Mouse (Mus musculus) layer of hippocampus, postnatal 25 days (tissue): Measurements from ENCODE around the gene Cnnm2. TPM values are rescaled to one million over a fixed set of nuclear protein-coding genes. Genes with fewer than 3 reads are reported as not detected.
A peak's percentile ranks its signal among the peaks of the same experiment; 100 is the strongest.

Experiments used
- DNase-seq, 2 experiments: peaks; one replicate each; pipeline ENCODE4 v3.0.0; 2022; ENCODE audit warnings: mixed read lengths in 2 of 2, low spot score in 1 of 2; ENCODE audit errors: extremely low spot score in 1 of 2
- total RNA-seq, 2 experiments: library from RNA; stranded (reverse); gene quantifications; 2 replicates each; pipeline ENCODE4 v1.2.3; 2021

Gene Cnnm2
- total RNA-seq, 2 experiments from 2014 or later: 36.5 TPM

DNA sequence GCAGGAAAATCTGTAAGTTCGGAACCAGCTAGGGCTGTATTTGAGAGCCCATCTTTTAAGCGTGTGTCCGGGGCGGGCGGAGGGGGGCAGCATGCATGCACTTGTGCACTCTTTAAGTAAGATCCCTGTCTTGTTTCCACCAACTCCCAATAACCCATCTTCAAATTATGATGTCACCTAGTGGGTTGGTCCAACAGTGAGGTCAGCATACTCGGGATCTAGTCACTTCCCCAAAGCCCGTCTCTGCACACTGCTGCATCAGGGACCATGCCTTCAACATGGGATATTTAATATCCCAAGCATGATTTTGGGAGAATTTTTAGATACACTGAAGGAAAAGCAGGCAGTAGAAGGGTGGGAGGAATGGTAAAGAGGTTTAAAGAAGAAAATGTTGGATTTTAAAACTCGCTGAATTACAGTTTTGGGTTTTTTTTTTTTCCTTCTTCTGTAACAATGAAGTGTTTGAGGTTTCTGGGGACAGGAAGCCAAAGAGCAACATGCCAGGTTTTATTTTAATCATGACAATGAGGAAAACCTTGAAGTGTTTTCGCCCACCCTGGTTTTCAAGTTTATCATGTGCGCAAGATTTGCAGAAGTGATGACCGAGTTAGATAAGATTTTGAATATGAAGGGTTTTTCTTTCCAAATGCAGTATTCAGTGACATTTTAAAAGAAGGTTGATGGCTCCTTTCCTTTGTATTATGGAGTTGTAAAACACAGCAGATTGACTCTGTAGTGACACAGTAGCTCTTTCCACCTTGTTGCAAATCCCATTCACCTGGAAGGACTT, 76.1 kb downstream of the Cnnm2 start:
- no peak for DNase-seq

DNA sequence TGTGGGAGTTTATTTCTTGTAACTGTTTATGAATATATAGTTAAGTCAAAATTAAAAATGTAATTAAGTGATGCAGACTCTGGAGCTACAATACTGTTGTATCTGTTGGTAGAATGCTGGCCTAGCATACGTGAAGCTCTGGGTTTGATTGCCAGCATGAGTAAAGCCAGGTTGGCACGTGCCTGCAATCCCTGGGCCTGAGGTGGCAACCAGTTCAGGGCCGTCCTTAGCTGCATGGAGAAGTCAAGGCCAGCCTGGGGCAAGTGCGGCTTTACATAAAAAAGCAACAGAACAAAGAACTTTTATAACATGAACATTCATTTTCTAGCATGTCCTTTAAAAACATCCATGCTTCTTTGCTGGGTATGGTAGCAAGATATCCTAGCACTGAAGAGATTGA, 79.6 kb downstream of the Cnnm2 start:
- DNase-seq: no peak

DNA sequence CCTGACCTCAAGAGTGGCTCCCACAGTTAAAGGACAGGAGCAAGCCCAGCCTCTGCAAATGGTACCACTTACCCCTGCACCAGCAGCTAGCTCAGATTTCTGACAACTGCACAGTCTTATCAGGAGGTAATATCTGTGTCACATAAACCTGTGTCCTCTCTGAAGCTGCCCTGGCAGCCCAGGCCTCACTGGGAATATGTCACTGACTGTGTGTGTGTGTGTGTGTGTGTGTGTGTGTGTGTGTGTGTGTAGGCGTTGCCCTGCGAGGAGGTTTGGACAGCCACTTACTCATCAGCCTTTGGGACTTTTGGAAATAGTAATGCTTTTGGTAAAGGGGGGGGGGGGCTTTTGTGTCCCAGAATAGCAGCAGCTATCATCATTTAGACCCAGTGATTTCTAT, 81.6 kb downstream of the Cnnm2 start:
- no peak for DNase-seq

DNA sequence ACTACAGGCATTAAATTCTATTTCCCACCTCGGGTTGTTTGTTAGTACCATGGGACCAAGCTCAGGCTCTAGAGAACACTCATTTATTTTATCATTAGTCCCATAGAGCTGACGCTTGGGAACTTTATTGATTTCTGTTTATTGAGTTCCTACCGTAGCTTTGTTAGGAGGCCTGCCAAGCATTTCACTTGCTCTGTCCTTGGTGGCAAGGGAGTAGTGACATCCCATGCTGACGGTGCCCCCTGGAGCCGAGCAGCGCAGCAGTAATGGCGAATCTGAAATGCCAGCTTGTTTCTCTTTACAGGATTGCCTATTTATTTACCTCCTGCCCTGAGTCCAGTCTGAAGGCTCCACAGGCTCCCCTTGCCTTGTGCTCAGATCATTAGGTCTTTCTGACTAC, 84.7 kb downstream of the Cnnm2 start:
- no peak for DNase-seq

DNA sequence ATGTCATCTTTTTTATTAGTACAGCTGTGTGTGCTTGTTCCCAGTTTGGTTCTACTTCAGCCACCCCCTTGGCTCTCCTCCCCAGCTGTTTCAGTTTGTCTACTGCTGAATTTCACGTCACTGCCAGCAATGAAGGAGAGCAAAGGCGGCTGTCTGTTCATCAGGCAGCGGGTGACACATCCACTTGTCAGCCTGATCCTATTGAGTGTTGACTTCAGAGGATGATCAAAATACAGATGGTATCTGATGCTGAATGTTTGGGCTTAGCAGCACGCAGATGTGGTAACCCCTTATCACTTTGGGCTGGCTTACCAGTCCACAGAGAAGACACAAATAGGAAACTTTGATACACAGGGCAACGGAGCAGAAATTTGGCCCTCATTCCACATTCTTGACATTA, 85.1 kb downstream of the Cnnm2 start:
- no peak for DNase-seq

DNA sequence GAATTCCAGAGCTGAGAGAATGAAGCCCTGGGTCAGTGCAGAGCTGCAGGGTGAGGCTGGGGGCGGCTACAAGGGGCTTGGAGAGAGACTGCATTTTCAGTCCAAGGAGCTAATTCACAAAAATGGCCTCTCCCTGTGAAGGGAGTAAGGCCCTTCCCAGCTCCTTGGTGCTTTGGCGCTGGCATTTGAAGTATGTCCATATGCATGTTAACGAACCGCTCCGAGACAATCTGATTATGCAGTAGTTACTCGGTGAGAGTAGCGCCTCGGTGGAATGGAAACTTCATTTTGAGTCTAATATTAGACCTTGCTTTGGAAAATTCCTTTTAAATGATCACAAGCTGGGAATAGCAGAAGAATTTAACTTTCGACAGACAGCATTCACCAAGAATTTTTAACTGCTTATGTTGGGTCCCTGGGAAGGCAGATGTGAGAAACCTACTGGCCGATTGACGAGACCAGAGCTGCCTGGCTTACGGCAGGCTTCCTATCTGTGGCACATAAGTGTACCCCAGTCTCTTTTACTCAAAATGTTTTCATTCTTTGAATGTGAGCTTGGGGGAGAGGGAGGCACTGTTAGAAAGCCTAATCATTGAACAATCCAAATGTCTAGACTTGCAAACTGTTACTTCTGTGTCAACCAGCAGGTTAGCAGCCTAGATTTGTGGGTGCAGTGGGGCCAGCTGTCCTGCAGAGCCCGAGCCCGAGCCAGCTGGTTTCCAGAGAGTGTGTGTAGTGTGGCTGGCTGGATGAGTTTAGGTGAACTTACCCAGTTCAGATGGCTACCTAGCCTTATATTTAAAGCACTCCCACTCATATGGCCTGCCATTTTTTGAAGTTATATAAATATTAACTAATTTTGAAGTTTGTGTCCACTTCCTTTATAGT, 87.2 kb downstream of the Cnnm2 start:
- no peak for DNase-seq

DNA sequence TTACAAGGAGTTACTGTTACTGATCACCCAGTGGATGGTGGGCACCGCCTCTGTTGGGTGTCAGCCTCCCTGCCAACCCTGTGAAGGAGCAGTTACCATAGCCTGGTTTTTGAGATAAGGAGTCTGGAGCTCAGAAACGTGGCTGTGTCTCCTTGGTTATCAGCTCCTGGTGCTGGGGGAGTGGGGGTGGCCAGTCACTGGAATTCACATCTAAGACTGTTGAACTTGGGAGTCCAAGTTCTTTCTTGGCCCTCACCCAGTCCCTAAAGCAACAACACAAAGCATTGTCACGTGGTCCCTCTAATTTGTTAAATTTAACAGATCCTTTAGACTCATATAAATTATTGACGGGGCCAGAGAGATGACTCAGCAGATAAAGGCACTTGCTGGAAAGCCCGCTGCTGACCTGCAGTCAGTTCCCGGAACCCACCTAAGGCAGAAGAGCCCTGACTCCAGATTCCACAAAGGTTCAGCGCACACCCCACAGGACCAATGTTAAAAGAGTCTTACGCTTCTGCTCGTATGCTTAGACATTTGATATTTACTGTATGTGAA, 88.1 kb downstream of the Cnnm2 start:
- DNase-seq: no peak

DNA sequence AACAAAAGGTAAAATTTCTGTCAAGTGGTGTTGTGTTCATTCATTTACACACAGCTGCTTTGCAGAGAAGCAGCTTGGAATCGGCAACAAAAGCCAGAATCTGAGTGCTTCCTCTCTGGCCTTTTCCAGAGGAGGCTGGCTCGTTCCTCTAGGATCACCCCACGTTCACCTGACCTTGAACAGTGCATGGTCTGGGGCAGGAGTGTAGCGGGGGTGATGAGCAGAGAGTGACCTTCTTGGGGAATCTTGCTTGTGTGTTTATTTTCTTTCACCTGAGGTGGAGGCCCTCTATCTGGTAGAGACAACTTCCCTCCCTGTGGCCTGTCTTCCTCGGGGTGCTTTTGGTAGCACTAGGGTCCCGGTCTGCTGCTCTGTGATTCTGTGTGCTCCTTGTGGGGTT, 94.8 kb downstream of the Cnnm2 start:
- DNase-seq: no peak

DNA sequence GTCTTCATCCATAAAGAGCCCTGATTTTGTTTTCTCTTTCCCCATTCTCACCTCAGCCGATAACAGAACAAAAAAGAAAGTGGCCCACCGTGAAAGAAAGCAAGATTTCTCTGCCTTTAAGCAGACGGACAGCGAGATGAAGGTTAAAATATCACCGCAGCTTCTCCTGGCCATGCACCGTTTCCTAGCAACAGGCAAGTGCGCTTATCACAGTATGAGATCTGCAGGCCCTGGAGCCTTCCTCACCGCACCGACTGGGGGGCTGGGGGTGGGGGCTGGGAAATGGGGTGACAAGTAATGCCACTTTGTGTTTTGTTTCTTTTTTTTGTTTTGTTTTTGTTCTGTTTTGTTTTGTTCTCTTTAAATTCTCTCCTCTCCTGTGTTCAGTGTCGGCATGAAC, 95.4 kb downstream of the Cnnm2 start:
- no peak for DNase-seq

DNA sequence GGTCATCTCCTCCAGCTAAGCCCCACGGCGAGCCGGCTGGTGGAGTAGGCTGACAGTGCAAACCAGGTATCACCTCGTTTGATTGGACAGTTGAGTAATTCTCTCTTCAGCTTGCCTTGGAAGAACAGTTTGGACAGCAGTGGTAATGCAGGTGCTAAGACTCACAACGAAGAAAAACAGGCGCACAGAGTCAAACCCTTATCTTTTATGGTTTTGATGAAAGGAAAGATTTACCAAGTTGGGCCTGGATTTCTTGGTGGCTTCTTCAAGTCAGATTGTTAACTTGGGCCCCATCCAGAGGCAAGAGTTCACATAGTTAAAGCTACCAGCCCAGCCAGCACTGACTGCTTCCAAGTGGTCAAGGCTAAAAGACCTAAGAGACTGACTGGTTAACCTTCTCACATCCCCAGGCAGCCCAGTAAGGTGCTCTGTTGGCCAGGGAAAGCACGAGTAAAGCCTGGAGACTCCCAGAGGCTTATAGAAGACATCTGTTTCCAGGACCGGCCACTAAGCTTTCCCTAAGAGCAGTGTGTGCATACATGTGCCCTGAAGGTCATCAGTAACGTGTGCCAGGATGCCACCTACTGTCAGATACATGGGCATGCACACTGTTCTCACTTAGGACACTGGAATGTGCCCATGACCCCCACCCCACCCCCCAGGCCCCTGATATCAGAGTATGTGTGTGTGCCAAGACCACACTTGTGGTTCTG, 96.0 kb downstream of the Cnnm2 start:
- no peak for DNase-seq

DNA sequence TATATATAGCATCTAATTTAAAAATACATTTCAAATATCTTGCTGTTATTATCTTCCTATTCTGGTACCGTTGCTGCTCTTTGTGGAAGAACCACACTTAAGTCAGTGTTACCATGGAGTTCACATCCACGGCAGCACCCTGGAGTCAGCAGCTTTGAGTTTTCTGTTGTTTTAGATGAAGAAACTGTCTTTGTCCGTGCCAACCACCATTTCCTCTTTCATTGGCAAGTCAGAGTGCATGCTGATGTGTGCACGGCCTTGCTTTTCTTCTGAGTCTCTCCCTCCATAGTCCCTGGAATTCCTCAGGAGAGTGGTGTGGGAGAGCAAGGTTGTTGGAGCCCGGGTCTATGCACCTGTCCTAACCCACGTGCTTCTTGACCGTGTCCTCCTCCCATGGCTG, 96.8 kb downstream of the Cnnm2 start:
- DNase-seq: no peak

DNA sequence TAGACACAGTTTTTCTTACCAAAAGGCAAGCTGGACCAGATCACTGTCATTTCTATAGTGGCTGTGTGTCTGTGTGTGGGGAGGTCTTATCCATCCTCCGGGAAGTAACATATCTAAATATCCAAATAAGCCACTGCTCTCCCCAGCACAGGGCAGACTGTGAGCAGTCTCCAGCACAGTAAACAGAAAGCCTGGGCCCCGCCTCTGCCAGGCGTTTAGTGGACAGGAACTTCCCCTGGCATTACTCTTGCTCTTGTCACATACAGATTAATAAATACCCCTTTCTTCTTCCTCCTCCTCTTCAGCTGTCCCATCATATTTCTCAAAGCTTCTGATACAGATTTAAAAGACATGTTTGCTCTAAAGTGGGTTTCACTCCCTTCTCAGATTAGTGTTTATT, 101.2 kb downstream of the Cnnm2 start:
- DNase-seq: no peak

DNA sequence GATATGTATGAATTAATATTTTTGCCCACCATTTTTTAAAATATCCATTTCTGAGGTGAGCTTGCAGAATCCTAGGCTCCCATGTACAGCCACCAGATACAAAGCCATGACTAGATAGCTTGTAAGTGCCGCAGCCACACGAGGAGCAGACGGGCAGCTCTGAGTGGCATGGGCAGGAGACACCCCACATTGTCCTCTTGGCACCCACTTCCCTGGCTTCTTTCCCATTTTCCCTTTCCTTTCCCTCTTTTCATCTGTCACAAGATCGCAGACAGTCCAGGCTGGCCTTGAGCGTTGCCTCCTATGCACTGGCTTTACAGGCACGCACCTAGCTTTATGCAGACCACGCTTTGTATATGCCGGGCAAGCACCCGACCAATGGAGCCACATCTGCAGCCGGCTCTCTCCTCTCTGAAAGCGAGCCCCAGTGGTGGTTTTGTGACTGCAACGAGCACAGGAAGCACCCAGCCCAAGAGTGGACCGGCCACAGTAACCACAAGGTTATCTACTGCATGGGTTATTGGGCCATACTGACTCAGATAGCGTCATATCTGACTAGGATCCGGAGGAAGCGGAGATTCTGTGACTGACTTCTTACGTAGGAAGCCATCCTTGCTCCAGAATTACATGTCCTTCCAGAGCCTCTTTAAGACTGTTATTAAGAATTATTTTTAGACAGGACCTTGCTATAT, 102.0 kb downstream of the Cnnm2 start:
- DNase-seq: no peak

DNA sequence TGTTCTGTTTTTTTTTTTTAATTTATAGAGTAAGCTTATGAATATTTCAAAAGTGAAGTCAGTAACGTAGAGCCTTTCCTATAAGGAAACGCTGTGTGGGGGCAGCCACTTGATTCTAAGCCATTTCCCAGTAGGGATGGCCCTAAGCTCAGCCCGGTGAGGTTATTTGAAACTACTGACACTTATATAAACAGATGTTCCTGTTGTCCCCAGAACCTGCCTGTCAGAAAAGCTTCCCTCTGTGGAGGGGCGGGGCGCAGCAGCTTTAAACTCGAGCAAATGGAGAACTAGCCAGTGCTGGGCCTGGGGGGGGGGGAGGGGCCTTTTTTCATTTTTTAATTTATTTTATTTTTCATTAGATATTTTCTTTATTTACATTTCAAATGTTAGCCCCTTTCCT, 102.7 kb downstream of the Cnnm2 start:
- no peak for DNase-seq

DNA sequence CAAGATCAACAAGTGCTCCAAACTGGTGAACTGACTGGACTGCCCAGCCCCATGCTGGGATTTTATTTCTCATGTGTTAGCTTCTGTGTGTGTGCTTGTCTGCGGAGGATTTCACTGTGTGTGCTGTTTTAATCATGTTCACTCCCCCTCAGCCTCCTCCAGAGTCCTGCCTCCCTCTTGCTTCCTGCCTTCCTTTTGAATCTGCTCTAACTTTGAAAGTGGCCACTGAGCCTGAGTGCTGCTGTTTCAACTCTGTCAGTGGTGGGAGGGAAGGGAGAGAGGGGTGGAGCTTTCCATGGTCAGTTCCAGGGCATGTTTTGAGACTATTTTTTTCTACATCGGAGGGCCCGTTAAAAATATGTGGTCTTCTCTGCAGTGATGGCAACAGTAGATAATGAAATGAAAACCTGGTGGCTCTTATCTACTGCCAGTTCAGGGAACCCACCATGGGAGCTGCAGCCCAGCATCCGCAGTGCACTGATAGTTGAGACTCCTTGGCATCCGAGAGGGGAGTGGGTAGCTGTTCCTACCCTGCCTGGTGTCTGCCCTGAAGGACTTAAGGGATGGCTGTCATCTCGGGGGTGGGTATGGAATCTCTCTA, 103.4 kb downstream of the Cnnm2 start:
- DNase-seq: no peak

DNA sequence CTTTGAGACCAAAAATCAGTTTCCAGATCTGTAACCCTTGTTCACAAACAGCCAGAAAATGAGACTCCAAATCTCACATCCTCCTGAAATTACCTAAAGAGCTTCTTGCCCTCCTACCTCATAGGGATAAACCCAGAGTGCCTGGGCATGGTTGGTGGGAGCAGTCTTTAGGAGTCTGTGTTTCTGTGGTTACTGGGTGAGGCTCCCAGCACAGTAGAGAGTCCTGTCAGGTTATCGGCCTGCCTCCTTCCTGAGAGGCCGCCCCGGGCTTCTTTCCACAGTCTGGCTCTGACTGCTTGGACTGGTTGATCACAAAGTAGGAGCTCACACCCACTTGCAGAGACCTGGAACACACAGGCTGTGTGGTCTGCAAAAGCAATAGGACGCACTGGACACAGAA, 104.0 kb downstream of the Cnnm2 start:
- no peak for DNase-seq

DNA sequence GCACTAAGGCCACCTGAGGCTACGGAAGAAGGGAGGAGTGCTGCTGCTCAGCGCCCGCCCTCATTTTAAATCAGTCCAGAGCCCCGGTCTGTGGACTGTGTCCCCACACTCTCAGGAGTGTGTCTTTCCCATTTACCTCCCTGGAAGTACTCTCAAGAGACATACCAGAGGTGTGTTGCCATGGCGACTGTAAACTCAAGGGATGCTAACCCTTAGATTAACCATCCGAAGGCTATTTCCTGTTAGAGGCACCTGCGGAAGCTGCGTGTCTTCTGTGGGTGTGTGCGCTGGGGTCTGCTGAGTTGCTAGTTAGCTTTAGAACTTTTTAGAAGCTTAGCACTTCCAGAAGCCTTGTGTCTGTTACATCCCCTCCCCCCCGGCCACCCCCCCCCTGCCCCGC, 107.7 kb downstream of the Cnnm2 start:
- DNase-seq: no peak

DNA sequence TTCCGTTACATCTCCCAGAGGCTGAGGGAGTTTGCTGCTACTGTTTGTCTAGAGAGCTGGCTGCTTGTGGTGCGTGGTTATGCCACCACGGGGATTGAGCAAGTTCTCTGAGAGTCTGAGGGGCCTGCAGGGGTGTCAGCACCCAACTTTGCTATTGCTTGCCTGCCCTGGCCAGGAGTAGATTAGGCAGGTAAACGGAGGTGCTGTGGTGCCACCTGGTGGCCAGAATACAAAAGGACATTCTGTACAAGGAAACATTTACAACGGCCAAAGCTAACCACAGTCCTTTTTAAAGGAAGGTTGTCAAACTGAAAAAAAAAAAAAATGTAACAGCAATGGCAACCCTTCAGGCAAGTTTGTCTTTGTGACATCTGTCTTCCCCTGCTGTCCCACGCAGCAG, 108.1 kb downstream of the Cnnm2 start:
- DNase-seq: peak; percentile 67 to 88

DNA sequence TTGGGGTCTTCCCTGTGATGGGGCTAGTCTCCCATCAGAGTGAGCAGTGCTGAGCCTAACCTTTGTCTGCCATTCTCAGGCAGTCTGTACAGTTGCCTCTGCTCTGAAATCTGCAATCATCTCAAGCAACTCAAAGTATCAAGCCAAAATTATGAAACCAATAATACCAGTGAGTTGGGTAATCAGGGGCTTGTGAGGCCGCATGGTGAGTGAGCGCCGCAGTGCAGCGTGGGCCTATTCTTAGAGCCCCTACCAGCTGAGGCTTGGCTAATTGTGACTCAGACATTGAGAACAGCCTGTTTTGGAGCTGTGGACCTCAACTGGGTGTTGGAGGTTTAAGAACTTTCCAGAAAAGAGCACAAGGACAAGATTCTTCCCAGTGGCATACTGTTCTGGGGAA, 109.7 kb downstream of the Cnnm2 start:
- DNase-seq: no peak

DNA sequence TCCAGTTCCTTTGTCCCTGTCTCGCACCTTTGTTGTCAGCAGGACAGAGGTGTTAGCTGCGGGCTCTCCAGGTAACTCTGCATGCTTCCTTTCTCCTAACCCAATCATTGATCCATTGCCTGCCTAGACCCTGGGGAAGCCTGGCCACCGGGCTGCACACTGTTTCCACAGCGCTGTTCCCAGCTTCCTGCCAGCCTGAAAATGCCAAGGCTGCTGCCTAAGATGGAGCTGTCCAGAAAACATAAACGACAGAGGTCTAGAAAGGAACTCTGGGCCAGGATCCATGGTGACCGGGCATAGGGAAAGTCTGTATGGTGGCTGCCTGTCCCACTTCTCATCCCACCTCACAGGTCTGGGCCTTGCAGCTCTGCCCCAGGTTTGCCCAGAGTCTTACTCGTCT, 110.3 kb downstream of the Cnnm2 start:
- DNase-seq: no peak
